Mouse (Mus musculus): ENCODE results near the gene Tbx15. TPM values are rescaled to one million over a fixed set of nuclear protein-coding genes. Genes with fewer than 3 reads are reported as not detected.

Gene Tbx15
- 0.38 TPM for polyA plus RNA-seq (2014; fragmentation: Illumina TruSeq; extraction: RNeasy Lipid Tissue Mini Kit (QIAGEN cat#74804); ENCODE audit: low read depth, low replicate concordance)

DNA sequence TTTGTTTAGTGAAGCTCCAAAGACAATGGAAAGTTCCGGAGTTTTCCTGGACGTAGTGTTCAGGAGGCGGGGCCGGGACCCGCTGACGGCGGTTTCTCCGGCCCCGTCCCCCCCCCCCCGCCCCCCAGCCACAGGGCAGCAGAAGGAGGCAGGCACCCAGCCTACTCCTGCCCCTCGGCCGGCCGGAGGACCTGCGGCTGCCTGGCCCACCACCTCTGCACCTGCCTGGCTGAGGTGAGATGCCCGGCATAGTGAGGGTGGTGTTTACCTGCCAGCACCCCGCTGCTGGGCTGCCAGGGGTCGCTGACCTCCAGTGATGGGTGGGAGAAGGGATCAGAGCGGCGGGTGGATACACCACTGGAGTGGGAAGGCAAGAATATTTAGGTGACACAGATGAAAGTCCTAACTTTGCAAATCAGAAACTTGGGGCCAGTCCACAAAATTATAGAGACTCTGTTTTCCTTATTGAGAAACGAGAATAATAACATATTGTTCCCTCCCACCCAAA lies at the start of gene Tbx15:
Gene Tbx15, plus strand, starts transcription at position 169 of the 508 bp plus-strand sequence.

Other genes starting within 250 kb of the Tbx15 start
- 1.6 TPM for gene Wars2, start 99.3 kb upstream of the Tbx15 start, polyA plus RNA-seq (2014; fragmentation: Illumina TruSeq; extraction: RNeasy Lipid Tissue Mini Kit (QIAGEN cat#74804); ENCODE audit: low read depth, low replicate concordance)

Data from testis, adult 10 weeks (tissue).